ENCODE assay signal across 12 mouse cellular contexts in the genomic region with DNA sequence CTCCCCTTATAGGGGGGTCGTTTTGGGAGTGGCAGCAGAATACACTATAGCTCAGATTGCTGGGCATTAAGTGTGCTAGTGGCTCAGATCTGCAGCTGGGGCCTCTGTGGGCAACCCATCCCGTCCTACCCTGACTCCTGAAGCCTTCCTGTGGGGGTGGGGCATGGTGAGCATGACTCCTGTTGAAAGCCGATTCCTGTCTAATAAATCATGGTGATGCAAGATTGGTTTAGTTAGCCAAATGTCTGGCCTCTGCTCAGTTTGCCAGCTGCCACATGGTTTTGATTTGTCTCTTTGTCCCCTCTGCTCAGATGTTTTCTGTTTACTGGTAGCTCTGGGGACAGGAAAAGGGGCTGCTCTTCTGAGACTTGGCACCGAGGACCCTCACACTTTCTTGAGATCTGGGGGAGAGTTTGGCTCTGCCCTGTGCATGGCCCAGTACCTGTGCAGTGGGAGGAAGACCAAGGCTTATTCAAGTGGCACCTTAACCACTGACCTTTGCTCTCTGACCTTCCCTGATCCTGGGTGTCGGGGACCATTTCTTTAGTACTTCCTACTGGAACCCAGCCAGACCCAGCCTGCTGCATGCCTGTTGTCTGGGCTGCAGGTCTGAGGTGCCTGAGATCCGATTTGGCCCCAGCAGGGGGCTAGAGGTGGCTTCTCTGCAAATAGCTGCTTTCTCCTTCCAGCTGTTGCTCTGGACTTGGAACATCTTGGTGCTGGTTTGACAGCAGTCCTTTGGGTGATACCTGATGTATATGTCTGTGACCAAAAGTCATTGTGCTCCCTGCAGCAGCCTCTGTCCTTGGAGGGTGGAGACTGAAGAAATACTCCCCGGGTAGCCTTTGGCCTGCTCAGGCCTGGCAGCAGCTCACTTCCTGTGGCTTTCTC. TPM values are rescaled to one million over a fixed set of nuclear protein-coding genes. Genes with fewer than 3 reads are reported as not detected.
DNase-seq lines count a peak whose midpoint lies in the region; ATAC-seq and TF ChIP-seq lines count a peak whose summit lies in the region.
"Had no signal": no experiment of that assay in that cellular context is flagged by ENCODE, and none has a peak within 500 bp of the region (broad histone marks: within the 10 kb centered on the region; RNA-seq: fewer than 3 reads in every experiment).

No protein-coding gene starts in this region.

- no peak for TF ChIP-seq CTCF in hindbrain, postnatal 0 days (IDR thresholded peaks at IDR 0.05; ENCODE audit: low read depth)

- H3K4me3 ChIP-seq in hindbrain, embryonic 10.5 days = no peak overlapping the region
- H3K4me3 ChIP-seq in hindbrain, postnatal 0 days (ENCODE audit: low read length) = no peak overlapping the region
- H3K4me3 ChIP-seq in midbrain, embryonic 15.5 days = no peak overlapping the region
- H3K4me3 ChIP-seq: erythroblast, embryonic 14.5 days had no signal

- ATAC-seq in hindbrain, postnatal 0 days = no peak
- peak; percentile 44 for ATAC-seq in granulocyte monocyte progenitor cell, adult 5-6 weeks (replicated peaks; ENCODE audit: poor library complexity, severe bottlenecking)
- no peak for ATAC-seq in midbrain, embryonic 15.5 days (replicated peaks)

- H3K36me3 ChIP-seq in hindbrain, embryonic 10.5 days = peaks cover 25% of the 10 kb centered on the region
- peaks cover 14% of the 10 kb centered on the region; the same call in 1 of the 2 replicates for H3K36me3 ChIP-seq in hindbrain, postnatal 0 days (ENCODE audit: insufficient read depth, low read length)
- H3K36me3 ChIP-seq in midbrain, embryonic 15.5 days (replicated peaks) = peaks cover 15% of the 10 kb centered on the region
- H3K36me3 ChIP-seq: G1E had no signal

- 52% methylated on average over 7 of the region's 7 CpGs for WGBS in hindbrain, embryonic 10.5 days
- WGBS in hindbrain, postnatal 0 days = 54% methylated on average over 7 of the region's 7 CpGs
- WGBS in midbrain, embryonic 15.5 days = 70% methylated on average over 7 of the region's 7 CpGs

- H3K9me3 ChIP-seq in hindbrain, embryonic 10.5 days = no peaks in the 10 kb centered on the region
- no peaks in the 10 kb centered on the region for H3K9me3 ChIP-seq in hindbrain, postnatal 0 days (ENCODE audit: low read length)
- H3K9me3 ChIP-seq in midbrain, embryonic 15.5 days = no peaks in the 10 kb centered on the region
- H3K9me3 ChIP-seq: G1E had no signal

- H3K9ac ChIP-seq in hindbrain, postnatal 0 days (replicated peaks; ENCODE audit: low read length) = no peak overlapping the region
- no peak overlapping the region for H3K9ac ChIP-seq in midbrain, embryonic 15.5 days
- H3K9ac ChIP-seq: liver, embryonic 14.5 days had no signal

- H3K27me3 ChIP-seq in hindbrain, embryonic 10.5 days (ENCODE audit: insufficient read depth, poor library complexity, severe bottlenecking) = no peaks in the 10 kb centered on the region
- no peaks in the 10 kb centered on the region for H3K27me3 ChIP-seq in hindbrain, postnatal 0 days (ENCODE audit: insufficient read depth, low read length)
- H3K27me3 ChIP-seq in midbrain, embryonic 15.5 days (replicated peaks) = no peaks in the 10 kb centered on the region

- H3K27ac ChIP-seq in hindbrain, embryonic 10.5 days = 0 out of 2 replicates have a peak overlapping the region, but pooled peaks have one; percentile 31
- H3K27ac ChIP-seq in hindbrain, postnatal 0 days = no peak overlapping the region
- H3K27ac ChIP-seq in midbrain, embryonic 15.5 days = no peak overlapping the region
- H3K27ac ChIP-seq: liver, embryonic 14.5 days had no signal

- no peak overlapping the region for H3K4me2 ChIP-seq in hindbrain, postnatal 0 days (ENCODE audit: low read depth, low read length)
- H3K4me2 ChIP-seq in midbrain, embryonic 15.5 days = no peak overlapping the region

- peaks cover 44% of the 10 kb centered on the region for H3K4me1 ChIP-seq in hindbrain, embryonic 10.5 days (replicated peaks)
- H3K4me1 ChIP-seq in hindbrain, postnatal 0 days (ENCODE audit: insufficient read depth, low read length) = peaks cover 9% of the 10 kb centered on the region
- peaks cover 24% of the 10 kb centered on the region for H3K4me1 ChIP-seq in midbrain, embryonic 15.5 days

- no peak for DNase-seq in hindbrain, embryonic 10.5 days (ENCODE audit: low spot score)
- DNase-seq in hindbrain, postnatal 0 days (ENCODE audit: low spot score) = no peak
- peak; percentile 90 for DNase-seq in adrenal gland, adult 2 months
- peak; percentile 67 for DNase-seq in lung, postnatal 10 days
- DNase-seq in right cerebral cortex, adult 18-20 months = no peak
- no peak for DNase-seq in thymus, postnatal 0 days (ENCODE audit: low spot score)

RNA-seq across cellular contexts. Expression of a gene that starts 4.4 kb away (rescaled TPM):
- 45.7 and 62.2 TPM in 2 replicates for polyA plus RNA-seq in hindbrain, embryonic 10.5 days (2016; fragmentation: Nextera tagmentation; extraction: Ambion mirVana)
- total RNA-seq in hindbrain, postnatal 0 days (2014; rRNA removed) = 407 and 443 TPM in 2 replicates
- 446 and 455 TPM in 2 replicates for polyA plus RNA-seq in hindbrain, postnatal 0 days (2015; fragmentation: Nextera tagmentation; extraction: Ambion mirVana)
- total RNA-seq in adrenal gland, adult 2 months (2021) = 10 to 100 TPM; 70.7 to 78.4 TPM
- 182 and 183 TPM in 2 replicates for polyA plus RNA-seq in adrenal gland, adult 2 months (2012; rRNA removed)
- not detected in 2 replicates for total RNA-seq in granulocyte monocyte progenitor cell, adult 5-6 weeks (2014; fragmentation: Nextera tagmentation)
- total RNA-seq in granulocyte monocyte progenitor cell, adult 5-6 weeks (2017) = not detected in 2 replicates
- 0.78 and 1.1 TPM in 2 replicates for polyA plus RNA-seq in thymus, postnatal 0 days (2015; fragmentation: Nextera tagmentation; extraction: Ambion mirVana)
- 292 and 304 TPM in 2 replicates for polyA plus RNA-seq in midbrain, embryonic 15.5 days (2015; fragmentation: Nextera tagmentation; extraction: Ambion mirVana)
- polyA plus RNA-seq: erythroblast, embryonic 14.5 days; G1E had no signal

RNA-seq across cellular contexts. Expression of a gene that starts 12.8 kb away (rescaled TPM):
- 16.9 and 25.2 TPM in 2 replicates for polyA plus RNA-seq in hindbrain, embryonic 10.5 days (2016; fragmentation: Nextera tagmentation; extraction: Ambion mirVana)
- total RNA-seq in hindbrain, postnatal 0 days (2014; rRNA removed) = 32.0 and 50.1 TPM in 2 replicates
- 14.2 and 15.7 TPM in 2 replicates for polyA plus RNA-seq in hindbrain, postnatal 0 days (2015; fragmentation: Nextera tagmentation; extraction: Ambion mirVana)
- 10 to 100 TPM; 30.8 to 45.1 TPM for total RNA-seq in adrenal gland, adult 2 months (2021)
- 32.4 and 33.3 TPM in 2 replicates for polyA plus RNA-seq in adrenal gland, adult 2 months (2012; rRNA removed)
- 11.3 and 12.5 TPM in 2 replicates for total RNA-seq in granulocyte monocyte progenitor cell, adult 5-6 weeks (2014; fragmentation: Nextera tagmentation)
- 5.4 and 7.3 TPM in 2 replicates for total RNA-seq in granulocyte monocyte progenitor cell, adult 5-6 weeks (2017)
- 6.1 and 6.8 TPM in 2 replicates for polyA plus RNA-seq in thymus, postnatal 0 days (2015; fragmentation: Nextera tagmentation; extraction: Ambion mirVana)
- polyA plus RNA-seq in midbrain, embryonic 15.5 days (2015; fragmentation: Nextera tagmentation; extraction: Ambion mirVana) = 27.9 and 28.5 TPM in 2 replicates
- polyA plus RNA-seq: G1E had no signal

RNA-seq across cellular contexts. Expression of a gene that starts 30.8 kb away (rescaled TPM):
- polyA plus RNA-seq in hindbrain, embryonic 10.5 days (2016; fragmentation: Nextera tagmentation; extraction: Ambion mirVana) = 0.42 and 1.9 TPM in 2 replicates
- 2.7 and 4.3 TPM in 2 replicates for total RNA-seq in hindbrain, postnatal 0 days (2014; rRNA removed)
- 10.0 and 10.4 TPM in 2 replicates for polyA plus RNA-seq in hindbrain, postnatal 0 days (2015; fragmentation: Nextera tagmentation; extraction: Ambion mirVana)
- 100 to 1,000 TPM in 1 of 2 experiments, 10 to 100 TPM in 1; 73.4 to 101 TPM for total RNA-seq in adrenal gland, adult 2 months (2021)
- 29.3 and 41.8 TPM in 2 replicates for polyA plus RNA-seq in adrenal gland, adult 2 months (2012; rRNA removed)
- not detected in 2 replicates for total RNA-seq in granulocyte monocyte progenitor cell, adult 5-6 weeks (2014; fragmentation: Nextera tagmentation)
- total RNA-seq in granulocyte monocyte progenitor cell, adult 5-6 weeks (2017) = not detected in 2 replicates
- polyA plus RNA-seq in thymus, postnatal 0 days (2015; fragmentation: Nextera tagmentation; extraction: Ambion mirVana) = 14.9 and 18.0 TPM in 2 replicates
- polyA plus RNA-seq in midbrain, embryonic 15.5 days (2015; fragmentation: Nextera tagmentation; extraction: Ambion mirVana) = 4.5 and 5.6 TPM in 2 replicates
- polyA plus RNA-seq: erythroblast, embryonic 14.5 days; G1E had no signal

RNA-seq across cellular contexts. Expression of a gene that starts 47.6 kb away (rescaled TPM):
- not detected in 2 replicates for polyA plus RNA-seq in hindbrain, embryonic 10.5 days (2016; fragmentation: Nextera tagmentation; extraction: Ambion mirVana)
- not detected in 2 replicates for total RNA-seq in hindbrain, postnatal 0 days (2014; rRNA removed)
- polyA plus RNA-seq in hindbrain, postnatal 0 days (2015; fragmentation: Nextera tagmentation; extraction: Ambion mirVana) = not detected in 2 replicates
- not detected for total RNA-seq in adrenal gland, adult 2 months (2021)
- polyA plus RNA-seq in adrenal gland, adult 2 months (2012; rRNA removed) = not detected in 2 replicates
- not detected in 2 replicates for total RNA-seq in granulocyte monocyte progenitor cell, adult 5-6 weeks (2014; fragmentation: Nextera tagmentation)
- not detected in 2 replicates for total RNA-seq in granulocyte monocyte progenitor cell, adult 5-6 weeks (2017)
- polyA plus RNA-seq in thymus, postnatal 0 days (2015; fragmentation: Nextera tagmentation; extraction: Ambion mirVana) = 0.48 TPM in 1 of 2 replicates, not detected in the other
- not detected in 2 replicates for polyA plus RNA-seq in midbrain, embryonic 15.5 days (2015; fragmentation: Nextera tagmentation; extraction: Ambion mirVana)
- total RNA-seq: G1E had no signal
- polyA plus RNA-seq: erythroblast, embryonic 14.5 days; G1E; liver, embryonic 14.5 days; stomach, embryonic 14.5 days had no signal

RNA-seq across cellular contexts. Expression of a gene that starts 51.9 kb away (rescaled TPM):
- 55.9 and 57.2 TPM in 2 replicates for polyA plus RNA-seq in hindbrain, embryonic 10.5 days (2016; fragmentation: Nextera tagmentation; extraction: Ambion mirVana)
- 83.1 and 86.9 TPM in 2 replicates for total RNA-seq in hindbrain, postnatal 0 days (2014; rRNA removed)
- polyA plus RNA-seq in hindbrain, postnatal 0 days (2015; fragmentation: Nextera tagmentation; extraction: Ambion mirVana) = 40.6 and 41.2 TPM in 2 replicates
- total RNA-seq in adrenal gland, adult 2 months (2021) = 10 to 100 TPM; 55.6 to 67.5 TPM
- 127 and 152 TPM in 2 replicates for polyA plus RNA-seq in adrenal gland, adult 2 months (2012; rRNA removed)
- 15.2 and 18.8 TPM in 2 replicates for total RNA-seq in granulocyte monocyte progenitor cell, adult 5-6 weeks (2014; fragmentation: Nextera tagmentation)
- 10.6 and 12.0 TPM in 2 replicates for total RNA-seq in granulocyte monocyte progenitor cell, adult 5-6 weeks (2017)
- 15.5 and 15.6 TPM in 2 replicates for polyA plus RNA-seq in thymus, postnatal 0 days (2015; fragmentation: Nextera tagmentation; extraction: Ambion mirVana)
- 48.9 and 50.4 TPM in 2 replicates for polyA plus RNA-seq in midbrain, embryonic 15.5 days (2015; fragmentation: Nextera tagmentation; extraction: Ambion mirVana)
- polyA plus RNA-seq: G1E had no signal

Comparison
In these comparisons a context has a peak if more than half of its experiments do, and no peak if none do; other contexts are left out.
1. DNase-seq: peak in adrenal gland, adult 2 months (single experiment) and lung, postnatal 10 days (single experiment); none in hindbrain, embryonic 10.5 days (single experiment), hindbrain, postnatal 0 days (single experiment), right cerebral cortex, adult 18-20 months (single experiment) and thymus, postnatal 0 days (single experiment).
2. RNA of a gene that starts 4.4 kb away (polyA plus RNA-seq): 446 to 455 TPM in hindbrain, postnatal 0 days, 292 to 304 TPM in midbrain, embryonic 15.5 days, 182 to 183 TPM in adrenal gland, adult 2 months and 45.7 to 62.2 TPM in hindbrain, embryonic 10.5 days; 0.78 to 1.1 TPM in thymus, postnatal 0 days; every median in the first group is over 10 times any median in the second.